Mouse (Mus musculus): ENCODE data around the gene Cdr2l.

Gene Cdr2l

GRCm38 (mm10) chr11:115406858-115407401 lies 25.2 kb downstream of the Cdr2l start:
- DNase-seq (ENCODE audit: low read depth, low spot score): no peak

GRCm38 (mm10) chr11:115408266-115408920 lies 26.7 kb downstream of the Cdr2l start:
- DNase-seq (ENCODE audit: low read depth, low spot score): no peak

GRCm38 (mm10) chr11:115409556-115409955 lies 27.8 kb downstream of the Cdr2l start:
- no peak for DNase-seq (ENCODE audit: low read depth, low spot score)

- peak; percentile 97 for DNase-seq (ENCODE audit: low read depth, low spot score)
Observed at GRCm38 (mm10) chr11:115419531-115420237, 38.0 kb downstream of the Cdr2l start, which contains the start of the genes Atp5h and Kctd2. Gene Atp5h (minus strand): TSS chr11:115419962. Gene Kctd2 (plus strand): TSS chr11:115420128.

- peak; percentile 57 for DNase-seq (ENCODE audit: low read depth, low spot score)
Observed at GRCm38 (mm10) chr11:115420336-115421190, 38.8 kb downstream of the Cdr2l start.

- no peak for DNase-seq (ENCODE audit: low read depth, low spot score)
Observed at GRCm38 (mm10) chr11:115421328-115421727, 39.6 kb downstream of the Cdr2l start.

- no peak for DNase-seq (ENCODE audit: low read depth, low spot score)
Observed at GRCm38 (mm10) chr11:115421972-115422371, 40.3 kb downstream of the Cdr2l start.

- DNase-seq (ENCODE audit: low read depth, low spot score): no peak
Observed at GRCm38 (mm10) chr11:115423091-115423490, 41.4 kb downstream of the Cdr2l start.

- DNase-seq (ENCODE audit: low read depth, low spot score): no peak
Observed at GRCm38 (mm10) chr11:115424666-115425065, 43.0 kb downstream of the Cdr2l start.

- DNase-seq (ENCODE audit: low read depth, low spot score): no peak
Observed at GRCm38 (mm10) chr11:115425671-115426070, 44.0 kb downstream of the Cdr2l start.

- peak; percentile 81 for DNase-seq (ENCODE audit: low read depth, low spot score)
Observed at GRCm38 (mm10) chr11:115427482-115428331, 46.0 kb downstream of the Cdr2l start.

GRCm38 (mm10) chr11:115429307-115429706 lies 47.6 kb downstream of the Cdr2l start:
- no peak for DNase-seq (ENCODE audit: low read depth, low spot score)

GRCm38 (mm10) chr11:115430561-115430960 lies 48.8 kb downstream of the Cdr2l start:
- no peak for DNase-seq (ENCODE audit: low read depth, low spot score)

GRCm38 (mm10) chr11:115432814-115433213 lies 51.1 kb downstream of the Cdr2l start:
- DNase-seq (ENCODE audit: low read depth, low spot score): no peak

GRCm38 (mm10) chr11:115433342-115433741 lies 51.6 kb downstream of the Cdr2l start:
- DNase-seq (ENCODE audit: low read depth, low spot score): no peak

- no peak for DNase-seq (ENCODE audit: low read depth, low spot score)
Observed at GRCm38 (mm10) chr11:115435596-115436337, 54.1 kb downstream of the Cdr2l start.

GRCm38 (mm10) chr11:115437571-115438122 lies 55.9 kb downstream of the Cdr2l start:
- DNase-seq (ENCODE audit: low read depth, low spot score): peak; percentile 50

- peak; percentile 63 for DNase-seq (ENCODE audit: low read depth, low spot score)
Observed at GRCm38 (mm10) chr11:115439326-115439725, 57.6 kb downstream of the Cdr2l start.

- peak; percentile 23 for DNase-seq (ENCODE audit: low read depth, low spot score)
Observed at GRCm38 (mm10) chr11:115439906-115440595, 58.3 kb downstream of the Cdr2l start, which contains the start of gene Trim80. Gene Trim80 (plus strand): TSS chr11:115440545.

Data from 3T3-L1 (cell line).